Mouse (Mus musculus) cerebellum, adult 8-10 months (tissue): ENCODE results near the gene Rexo5.

ENCODE experiments used
- DNase-seq: peaks from one replicate; pipeline ENCODE4 v3.0.0; 2022

Rexo5 gene

DNA sequence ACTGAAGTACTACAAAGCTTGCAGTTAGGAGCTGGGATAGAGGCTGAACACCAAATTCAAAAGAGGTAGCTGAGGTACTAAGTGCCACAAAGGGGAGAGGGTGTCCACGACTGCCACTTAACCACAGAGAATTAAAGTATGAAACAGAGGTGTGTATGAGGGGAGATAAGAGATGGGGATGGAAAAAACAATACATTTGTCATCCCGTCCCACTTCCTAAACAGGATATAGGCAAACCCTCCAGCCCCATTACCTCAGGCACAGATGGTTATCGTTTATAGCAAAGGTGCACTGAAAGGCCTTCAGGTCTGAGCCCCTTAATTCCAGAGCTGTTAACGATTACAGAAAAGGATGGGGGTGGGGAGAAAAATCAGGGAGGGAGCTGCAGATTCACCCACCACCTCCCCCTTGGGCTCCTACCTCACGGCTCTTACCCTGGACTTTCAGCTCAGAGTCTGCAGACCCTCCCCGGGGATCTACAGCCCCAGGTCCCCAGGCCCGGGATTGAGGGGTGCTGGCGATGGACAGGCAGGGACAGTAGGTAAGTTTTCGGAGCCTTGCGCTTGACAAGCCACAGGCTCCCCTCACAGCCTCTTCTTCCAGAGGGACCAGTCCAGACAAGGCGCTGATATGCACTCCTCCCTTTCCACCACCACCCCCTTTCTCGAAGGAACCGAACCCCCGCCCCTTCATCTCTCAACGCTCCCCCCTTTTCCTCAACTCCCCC, 101.2 kb downstream of the Rexo5 start:
- peak; percentile 38 for DNase-seq

DNA sequence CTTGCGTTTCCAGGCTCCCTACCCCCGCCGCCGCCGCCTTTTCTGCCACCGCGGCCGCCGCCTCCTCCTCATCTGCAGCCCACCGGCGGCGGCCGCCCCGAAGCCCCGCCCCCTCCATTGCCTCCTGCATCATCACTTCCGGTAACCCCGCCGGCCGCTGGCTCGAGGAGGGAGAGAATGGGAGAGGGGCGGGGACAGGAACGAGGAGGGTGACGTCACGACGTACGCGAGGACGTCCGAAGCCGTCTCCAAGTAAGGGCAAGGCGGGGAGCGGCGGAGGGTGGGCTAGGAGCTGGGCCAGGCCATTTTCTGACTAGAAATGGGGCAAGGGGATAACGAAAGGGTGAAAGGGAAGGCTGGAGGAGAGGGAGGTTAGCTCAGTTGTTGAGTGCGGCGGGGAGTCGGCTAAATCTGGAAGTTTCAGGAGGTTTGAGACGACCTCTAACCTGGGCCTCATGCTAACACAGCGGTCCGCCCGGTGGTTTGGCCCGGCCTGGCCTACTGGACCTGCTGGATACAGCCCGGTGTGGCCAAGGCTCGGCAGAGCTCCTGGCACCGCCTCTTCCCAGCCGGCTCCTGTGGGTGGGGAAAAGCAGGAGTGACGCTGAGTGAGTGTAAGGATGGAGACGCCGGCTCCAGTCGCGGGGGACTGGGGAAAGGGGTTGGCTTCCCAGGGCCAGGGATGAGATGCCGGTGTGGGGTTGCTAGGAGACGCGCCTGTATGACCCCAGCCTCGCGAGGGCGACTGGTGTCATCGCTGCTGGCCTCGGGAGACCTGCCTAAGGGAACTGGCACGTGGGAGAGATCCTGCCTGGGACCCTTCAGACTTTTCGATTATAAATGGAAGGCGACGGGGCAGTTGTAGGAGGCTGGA, 102.1 kb downstream of the Rexo5 start, which contains the start of the genes Lyrm1 and Dcun1d3:
Gene Lyrm1, plus strand, starts transcription at position 223 of the 874 bp plus-strand sequence.
Gene Dcun1d3, minus strand, starts transcription at position 660 of the 874 bp plus-strand sequence.
- peak; percentile 97 for DNase-seq

DNA sequence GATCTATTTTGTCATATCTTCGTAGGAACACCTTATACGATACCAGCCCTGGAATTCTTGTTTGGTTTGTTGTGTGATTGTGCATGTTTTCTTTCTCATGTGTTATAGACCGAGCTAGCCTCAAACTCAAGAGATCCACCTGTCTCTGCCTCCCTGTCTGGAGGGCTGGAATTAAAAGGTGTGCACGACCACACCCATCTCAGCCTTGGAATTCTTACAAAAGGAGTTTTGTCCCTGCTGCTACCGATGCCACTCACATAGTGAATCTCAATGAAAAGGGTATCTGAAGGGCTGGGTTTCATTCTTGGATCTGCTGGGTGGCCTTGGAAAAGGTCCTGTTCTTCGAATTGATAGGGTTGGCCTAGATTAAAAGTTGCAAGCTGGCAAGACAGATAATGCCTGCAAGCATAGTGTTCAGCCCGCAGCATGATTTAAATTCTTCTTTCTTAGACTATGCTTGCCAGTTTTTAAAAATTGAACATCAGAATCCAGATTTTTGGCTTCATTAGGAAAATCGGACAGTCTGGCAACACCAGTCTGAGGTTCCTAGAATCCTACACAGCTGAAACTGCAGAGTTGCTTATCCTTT, 103.8 kb downstream of the Rexo5 start:
- DNase-seq: no peak

DNA sequence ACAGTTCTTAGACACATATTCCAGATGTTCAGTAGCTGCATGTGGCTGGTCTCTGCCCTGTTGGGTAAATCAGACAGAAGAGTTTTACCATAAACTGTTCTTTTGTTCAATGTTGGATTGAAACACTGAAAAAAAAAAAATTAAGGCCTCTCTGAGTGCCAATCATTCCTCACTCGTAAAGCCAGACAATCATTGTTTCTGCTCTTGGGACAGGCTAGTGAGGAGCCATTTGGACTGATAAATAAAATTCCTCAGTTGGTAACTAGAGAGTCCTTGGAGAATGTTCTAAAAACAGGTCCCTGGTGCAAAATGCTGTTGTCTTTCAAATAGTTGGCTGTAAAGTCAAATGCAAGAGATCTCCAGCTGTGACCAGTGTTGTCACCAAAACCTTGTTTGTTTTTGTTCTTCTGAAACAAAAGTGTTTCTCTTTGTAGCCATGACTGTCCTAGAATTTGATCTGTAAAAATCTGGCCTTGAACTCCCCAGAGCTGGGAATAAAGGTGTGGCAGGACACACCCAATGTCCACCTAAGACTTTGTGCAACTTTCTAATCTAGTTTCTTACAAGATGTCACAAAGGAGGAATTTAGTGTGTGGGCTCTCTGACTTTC, 104.5 kb downstream of the Rexo5 start:
- DNase-seq: no peak
